Mouse (Mus musculus) MEL-GATA-1-ER (cell line): ENCODE data around the gene 1700102P08Rik.
A peak's percentile ranks its signal among the peaks of the same experiment; 100 is the strongest.

ENCODE experiments used
- DNase-seq: peaks from one replicate; pipeline ENCODE4 v3.0.0-alpha.2; 2012; ENCODE audit warnings: low read depth; ENCODE audit errors: extremely low read depth

1700102P08Rik gene

DNA sequence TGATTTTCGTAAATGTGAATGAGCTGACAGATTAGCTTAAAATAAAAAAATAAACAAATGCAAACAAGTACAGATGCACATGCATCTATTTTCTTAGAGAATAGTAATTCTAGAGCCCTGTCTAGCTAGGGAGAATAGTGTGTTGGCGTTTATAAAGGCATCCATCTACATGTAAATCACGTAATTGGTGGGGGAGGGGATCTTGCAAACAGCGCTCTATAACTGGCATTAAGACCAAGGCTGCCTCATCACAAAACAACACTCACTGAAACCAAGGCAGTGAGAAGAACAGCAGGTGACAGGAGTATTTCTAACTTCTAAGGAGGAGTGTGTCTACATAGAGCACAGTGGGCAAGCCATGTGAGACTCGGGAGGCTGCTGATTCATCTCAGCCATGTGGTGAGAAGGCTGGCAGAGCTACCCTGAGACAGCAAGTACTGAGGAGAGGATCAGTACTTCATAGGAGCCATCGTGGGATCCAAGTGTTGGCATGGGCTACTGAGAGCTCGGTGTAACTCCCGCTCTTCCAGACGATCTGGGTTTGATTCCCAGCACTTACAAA, 18.9 kb downstream of the 1700102P08Rik start:
- DNase-seq = no peak

- peak; percentile 13 for DNase-seq
Observed at GRCm38 (mm10) chr9:108412221-108412620, 19.6 kb downstream of the 1700102P08Rik start.

GRCm38 (mm10) chr9:108428384-108428783, 35.8 kb downstream of the 1700102P08Rik start, which contains the start of gene Ccdc36:
Ccdc36 (minus strand) TSS chr9:108428484.
- DNase-seq = no peak

- no peak for DNase-seq
Observed at GRCm38 (mm10) chr9:108431431-108432067, 38.9 kb downstream of the 1700102P08Rik start.

GRCm38 (mm10) chr9:108436182-108436581, 43.6 kb downstream of the 1700102P08Rik start, which contains the start of gene BC048562:
BC048562 (plus strand) TSS chr9:108436482.
- no peak for DNase-seq

GRCm38 (mm10) chr9:108439176-108439575, 46.6 kb downstream of the 1700102P08Rik start:
- no peak for DNase-seq

DNA sequence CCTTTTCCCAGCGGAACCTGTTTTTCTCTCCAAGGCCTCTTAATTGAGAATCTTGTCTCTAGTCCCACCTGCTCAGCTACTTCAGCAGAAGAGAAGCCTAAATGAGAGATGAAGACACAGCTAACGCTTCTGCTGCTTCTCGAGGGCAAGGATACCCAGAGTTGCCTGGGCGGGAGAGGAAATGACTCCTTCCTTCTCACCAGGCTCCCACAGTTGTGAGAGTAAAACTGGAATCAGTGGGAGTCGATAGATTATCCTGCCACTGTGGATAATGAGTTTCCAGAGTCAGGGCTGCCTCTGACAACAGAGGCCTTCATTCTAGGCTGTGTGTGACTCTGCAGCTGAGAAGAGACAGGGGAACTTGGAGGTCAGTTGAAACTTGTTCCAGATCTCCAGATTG, 47.9 kb downstream of the 1700102P08Rik start:
- DNase-seq = no peak

DNA sequence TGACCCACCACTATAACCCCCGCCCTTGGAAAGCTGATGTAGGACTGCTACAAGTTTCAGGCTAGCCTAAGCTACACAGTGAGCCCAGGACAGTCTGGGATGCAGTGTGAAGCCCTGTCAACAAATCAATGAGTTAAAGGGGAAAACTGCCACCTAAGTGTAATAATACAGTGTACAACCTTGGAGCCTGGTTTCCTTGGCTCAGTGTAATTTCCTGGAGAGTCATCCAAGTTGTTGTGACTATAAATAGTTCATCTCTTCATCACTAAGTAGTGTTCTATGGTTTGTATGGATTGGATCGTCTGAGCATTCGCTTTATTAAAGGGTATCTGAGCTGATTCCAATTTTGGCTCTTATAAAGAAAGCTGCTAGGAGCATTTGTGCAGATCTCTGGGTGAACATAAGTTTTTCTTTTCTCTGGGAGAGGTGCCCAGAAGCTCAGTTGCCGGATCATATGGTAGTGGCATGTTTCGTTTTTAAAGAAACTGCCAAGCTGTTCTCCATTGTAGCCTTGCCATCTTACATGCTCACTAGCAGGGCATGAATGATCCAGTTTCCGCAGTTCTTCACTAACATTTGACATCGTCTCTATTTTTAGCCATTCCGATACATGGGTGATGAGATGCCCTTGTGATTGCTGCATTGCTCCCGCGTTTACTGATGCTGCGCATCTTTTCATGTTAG, 48.8 kb downstream of the 1700102P08Rik start:
- DNase-seq = no peak

DNA sequence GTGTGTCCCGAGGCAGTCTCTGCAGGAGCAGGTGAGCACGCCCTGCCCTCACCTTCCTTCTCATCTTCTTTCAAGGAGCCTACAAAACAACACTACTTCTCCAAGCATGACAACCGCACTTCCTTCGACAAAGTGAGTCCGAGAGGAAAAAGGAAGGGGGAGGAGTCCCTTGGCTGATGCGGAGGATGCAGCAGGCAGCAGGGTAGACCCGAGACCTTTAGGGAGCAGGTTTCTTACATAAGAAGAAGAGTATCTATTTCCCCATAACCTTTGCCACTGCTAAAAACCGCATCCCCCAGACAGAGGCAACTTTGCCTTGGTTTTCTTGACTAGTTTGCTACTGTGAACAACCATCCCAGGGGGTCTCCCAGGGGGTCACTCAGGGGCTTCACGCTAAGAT, 52.5 kb downstream of the 1700102P08Rik start:
- DNase-seq = no peak

DNA sequence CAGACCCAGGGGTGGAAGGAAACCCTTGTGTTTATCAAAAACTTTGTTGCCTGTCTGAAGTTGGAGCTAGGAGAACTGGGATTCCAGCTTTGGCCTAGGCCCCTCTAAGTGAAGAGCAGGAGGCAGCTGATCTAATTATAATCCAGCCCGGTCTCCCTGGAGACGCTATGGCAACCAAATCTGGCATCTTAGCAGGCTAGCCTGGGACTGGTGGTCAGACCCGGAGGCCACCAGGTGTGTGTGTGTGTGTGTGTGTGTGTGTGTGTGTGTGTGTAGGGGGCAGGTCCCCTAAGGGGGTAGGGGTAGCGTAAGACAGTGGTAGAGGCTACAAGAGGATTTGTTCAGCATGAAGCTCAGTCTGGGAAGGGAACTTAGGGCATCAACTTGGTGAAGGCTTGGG, 57.3 kb downstream of the 1700102P08Rik start:
- no peak for DNase-seq

DNA sequence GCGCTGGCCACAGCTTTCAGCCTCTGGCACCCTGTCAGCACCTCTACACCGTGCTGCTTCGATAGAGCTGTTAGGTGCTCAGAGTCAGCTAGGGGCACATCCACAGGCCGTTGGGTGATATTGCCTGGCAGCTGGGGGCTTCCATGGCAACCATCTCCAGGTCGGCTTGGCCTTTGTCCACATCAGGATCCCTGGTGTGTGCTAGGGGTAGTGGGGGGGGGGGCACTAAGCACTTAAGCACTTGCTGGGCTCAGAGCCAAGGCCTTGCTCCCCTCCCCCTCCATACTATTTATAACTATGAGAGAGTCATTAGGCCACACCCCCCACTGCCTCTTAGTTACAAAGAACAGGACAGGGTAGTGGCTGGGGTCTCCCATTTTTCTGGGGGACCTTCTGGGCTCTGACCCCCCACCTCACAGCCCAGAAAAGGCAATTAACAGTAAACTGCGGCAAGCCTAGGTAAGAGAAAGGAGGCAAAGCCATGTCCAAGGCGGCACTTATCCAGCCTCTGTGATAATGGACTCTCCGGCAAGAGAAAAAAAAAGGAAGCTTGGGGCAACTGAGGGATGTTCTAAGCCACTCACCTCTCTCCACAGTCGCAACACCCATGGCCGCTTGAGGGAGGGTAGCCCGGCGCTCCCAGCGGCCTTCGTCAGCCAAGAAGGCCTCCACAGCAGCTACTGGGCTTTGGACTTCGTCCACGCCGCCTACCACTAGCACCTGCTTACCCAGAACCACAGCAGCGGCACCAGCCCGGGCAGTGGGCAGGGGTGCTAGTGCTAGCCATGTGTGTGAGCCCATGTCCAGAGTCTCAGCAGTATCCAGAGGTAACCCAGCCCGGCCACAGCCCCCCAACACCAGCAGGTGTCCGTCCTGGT, 57.9 kb downstream of the 1700102P08Rik start:
- no peak for DNase-seq

DNA sequence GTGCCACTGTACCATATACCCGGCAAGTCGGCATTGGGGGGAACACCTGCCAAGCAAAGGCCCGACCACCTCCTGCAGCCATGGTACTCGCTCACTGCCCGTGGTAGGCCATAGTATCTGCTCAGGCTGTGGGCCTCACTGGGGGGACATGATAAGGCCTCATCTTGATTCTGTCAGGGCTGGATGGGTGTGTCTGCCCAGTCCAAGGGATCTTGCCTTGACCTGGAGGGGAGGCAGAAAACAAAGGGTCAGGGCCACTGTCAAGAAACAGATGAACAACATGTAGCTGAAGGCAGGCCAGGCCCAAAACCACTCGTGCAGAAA, 58.5 kb downstream of the 1700102P08Rik start:
- DNase-seq = no peak

GRCm38 (mm10) chr9:108451519-108452160, 59.0 kb downstream of the 1700102P08Rik start:
- peak; percentile 67 for DNase-seq

DNA sequence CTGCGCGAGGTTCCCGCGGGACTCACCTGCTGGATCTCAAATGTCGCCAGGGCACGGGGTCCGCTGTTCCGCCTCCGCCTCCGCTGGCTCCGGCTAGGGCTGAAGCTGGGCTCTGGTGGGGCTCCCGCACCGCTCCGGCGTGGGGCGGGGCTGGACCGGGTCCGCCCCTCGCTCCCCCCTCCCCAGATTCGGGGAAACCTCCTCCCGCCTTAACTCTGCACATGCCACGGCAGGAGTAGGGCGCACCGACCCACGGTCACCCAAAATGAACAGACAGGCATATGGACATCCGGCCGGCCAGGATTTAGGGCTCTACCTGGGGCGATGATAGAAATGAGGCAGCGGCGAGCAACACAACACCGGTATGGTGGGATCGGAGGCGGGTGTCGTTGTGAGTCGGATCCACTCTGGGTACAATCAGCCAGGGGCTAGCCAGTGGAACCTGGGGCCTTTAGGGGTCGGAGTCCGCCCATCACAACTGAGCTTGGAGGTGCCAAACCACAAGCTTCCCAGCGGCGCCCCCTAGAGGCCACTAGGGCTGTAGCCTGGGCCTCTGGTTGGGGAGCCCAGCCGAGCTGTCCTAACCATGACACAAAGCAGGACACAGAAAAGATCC, 59.8 kb downstream of the 1700102P08Rik start:
- DNase-seq = peak; percentile 76

- DNase-seq = no peak
Observed at GRCm38 (mm10) chr9:108452911-108453310, 60.3 kb downstream of the 1700102P08Rik start.

GRCm38 (mm10) chr9:108453458-108453857, 60.9 kb downstream of the 1700102P08Rik start:
- no peak for DNase-seq

DNA sequence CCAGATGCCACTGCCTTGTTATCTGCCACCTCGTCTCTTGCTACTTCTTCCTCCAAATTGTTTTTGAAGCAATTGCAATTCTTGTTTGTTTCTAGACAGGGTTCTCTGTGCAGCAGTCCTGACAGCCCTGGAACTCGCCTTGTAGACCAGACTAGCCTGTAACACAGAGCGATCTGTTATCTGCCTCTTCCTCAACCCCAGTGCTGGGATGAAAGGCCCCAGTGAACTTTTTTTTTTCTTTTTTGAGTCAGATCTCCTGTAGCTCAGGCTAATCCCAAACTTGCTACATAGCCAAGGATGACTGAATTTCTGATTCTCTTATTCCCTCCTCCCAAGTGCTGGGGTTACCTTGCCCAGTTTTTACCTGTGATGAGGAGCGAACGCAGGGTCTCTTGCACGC, 61.8 kb downstream of the 1700102P08Rik start:
- DNase-seq = no peak

GRCm38 (mm10) chr9:108455747-108456571, 63.4 kb downstream of the 1700102P08Rik start:
- DNase-seq = peak; percentile 71

DNA sequence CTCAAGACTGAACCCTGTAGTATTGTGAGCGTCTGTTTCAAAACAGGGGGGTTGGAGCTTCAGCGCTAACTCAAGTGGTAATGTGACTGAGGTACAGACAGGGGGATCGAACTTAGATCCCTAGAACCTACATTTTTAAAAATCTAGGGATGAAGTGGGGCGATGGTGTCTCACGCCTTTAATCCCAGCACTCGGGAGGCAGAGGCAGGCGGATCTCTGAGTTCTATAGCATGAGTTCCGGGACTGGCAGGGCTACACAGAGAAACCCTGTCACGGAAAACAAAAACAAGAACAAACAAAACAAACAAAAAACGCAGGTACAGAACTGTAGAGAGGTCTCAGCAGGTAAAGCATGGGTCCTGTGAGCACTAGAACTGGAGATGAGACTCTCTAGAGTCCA, 64.3 kb downstream of the 1700102P08Rik start:
- DNase-seq = no peak

- no peak for DNase-seq
Observed at GRCm38 (mm10) chr9:108459939-108460318, 67.3 kb downstream of the 1700102P08Rik start.
